Mouse (Mus musculus): ENCODE data around the gene Dynlt1a. TPM values are rescaled to one million over a fixed set of nuclear protein-coding genes. Genes with fewer than 3 reads are reported as not detected.
A peak's percentile ranks its signal among the peaks of the same experiment; 100 is the strongest.
"Not testable (repeated sequence)": the region's sequence is repeated elsewhere in the genome, so short reads cannot be mapped to it uniquely, and the experiment has no call there.

The Dynlt1a gene
- 47.5 and 54.2 TPM in 2 replicates for polyA plus RNA-seq (2015; fragmentation: Nextera tagmentation; extraction: Ambion mirVana)

- Histone ChIP-seq H3K27ac (replicated peaks) (peak within 1 kb of the TSS; percentile 79), H3K9ac (replicated peaks) (peak within 1 kb of the TSS; percentile 45; the same call in 1 of the 2 replicates), H3K4me3 (replicated peaks) (peak within 1 kb of the TSS; percentile 44), H3K4me2 (peak within 1 kb of the TSS; percentile 57)
- H3K27me3 ChIP-seq (replicated peaks); H3K9me3 ChIP-seq (replicated peaks); H3K4me1 ChIP-seq; H3K36me3 ChIP-seq: not testable (repeated sequence)
- WGBS = 10% methylated on average over 21 of the region's 23 CpGs
- peak; percentile 86 for ATAC-seq (ENCODE audit: low FRiP score)
Observed at GRCm38 (mm10) chr17:6317339-6317985, at the start of gene Dynlt1a. Dynlt1a (minus strand) TSS chr17:6317500.

- not testable (repeated sequence) for H3K9ac ChIP-seq (replicated peaks); ATAC-seq (ENCODE audit: low FRiP score); H3K36me3 ChIP-seq; H3K4me2 ChIP-seq; H3K4me1 ChIP-seq; H3K4me3 ChIP-seq (replicated peaks); H3K27ac ChIP-seq (replicated peaks); H3K9me3 ChIP-seq (replicated peaks); H3K27me3 ChIP-seq (replicated peaks)
- 90% methylated on average over 10 of the region's 10 CpGs for WGBS
Observed at GRCm38 (mm10) chr17:6355256-6355655, 38.0 kb upstream of the Dynlt1a start.

GRCm38 (mm10) chr17:6342606-6343294 lies 25.4 kb upstream of the Dynlt1a start:
- H3K4me1 ChIP-seq; H3K9me3 ChIP-seq (replicated peaks); ATAC-seq (ENCODE audit: low FRiP score); H3K36me3 ChIP-seq; H3K4me2 ChIP-seq; H3K4me3 ChIP-seq (replicated peaks); H3K9ac ChIP-seq (replicated peaks); H3K27ac ChIP-seq (replicated peaks); H3K27me3 ChIP-seq (replicated peaks): not testable (repeated sequence)
- WGBS = no CpG with 5 or more reads among the region's 12 CpGs

- WGBS = 78% methylated on average over 4 of the region's 4 CpGs
- not testable (repeated sequence) for H3K4me2 ChIP-seq; H3K27me3 ChIP-seq (replicated peaks); ATAC-seq (ENCODE audit: low FRiP score); H3K36me3 ChIP-seq; H3K27ac ChIP-seq (replicated peaks); H3K4me1 ChIP-seq; H3K9ac ChIP-seq (replicated peaks); H3K4me3 ChIP-seq (replicated peaks); H3K9me3 ChIP-seq (replicated peaks)
Observed at GRCm38 (mm10) chr17:6328997-6329396, 11.7 kb upstream of the Dynlt1a start.

GRCm38 (mm10) chr17:6327554-6327953 lies 10.3 kb upstream of the Dynlt1a start:
- ATAC-seq (ENCODE audit: low FRiP score) = not testable (repeated sequence)
- WGBS = 95% methylated on average over 7 of the region's 7 CpGs

GRCm38 (mm10) chr17:6325543-6325942 lies 8.2 kb upstream of the Dynlt1a start:
- 67% methylated on average over 6 of the region's 6 CpGs for WGBS
- not testable (repeated sequence) for H3K9me3 ChIP-seq (replicated peaks); H3K27ac ChIP-seq (replicated peaks); H3K27me3 ChIP-seq (replicated peaks); H3K4me2 ChIP-seq; H3K4me1 ChIP-seq; ATAC-seq (ENCODE audit: low FRiP score); H3K36me3 ChIP-seq; H3K9ac ChIP-seq (replicated peaks); H3K4me3 ChIP-seq (replicated peaks)

More at GRCm38 (mm10) chr17:6327554-6327953, 10.3 kb upstream of the Dynlt1a start:
- not testable (repeated sequence) for H3K36me3 ChIP-seq; H3K4me1 ChIP-seq; H3K4me3 ChIP-seq (replicated peaks); H3K27me3 ChIP-seq (replicated peaks); H3K27ac ChIP-seq (replicated peaks); H3K9me3 ChIP-seq (replicated peaks); H3K9ac ChIP-seq (replicated peaks); H3K4me2 ChIP-seq

GRCm38 (mm10) chr17:6325021-6325420 lies 7.7 kb upstream of the Dynlt1a start:
- 70% methylated on average over 10 of the region's 10 CpGs for WGBS
- not testable (repeated sequence) for H3K36me3 ChIP-seq; ATAC-seq (ENCODE audit: low FRiP score); H3K4me1 ChIP-seq; H3K9ac ChIP-seq (replicated peaks); H3K27me3 ChIP-seq (replicated peaks); H3K4me3 ChIP-seq (replicated peaks); H3K9me3 ChIP-seq (replicated peaks); H3K4me2 ChIP-seq; H3K27ac ChIP-seq (replicated peaks)

- not testable (repeated sequence) for H3K4me3 ChIP-seq (replicated peaks); H3K9me3 ChIP-seq (replicated peaks); H3K36me3 ChIP-seq; H3K27me3 ChIP-seq (replicated peaks); ATAC-seq (ENCODE audit: low FRiP score); H3K4me1 ChIP-seq; H3K9ac ChIP-seq (replicated peaks); H3K27ac ChIP-seq (replicated peaks); H3K4me2 ChIP-seq
- no CpG with 5 or more reads among the region's 10 CpGs for WGBS
Observed at GRCm38 (mm10) chr17:6321778-6322101, 4.4 kb upstream of the Dynlt1a start.

- peak; percentile 88 for ATAC-seq (ENCODE audit: low FRiP score)
- H3K9me3 ChIP-seq (replicated peaks); H3K36me3 ChIP-seq; H3K27me3 ChIP-seq (replicated peaks); H3K4me1 ChIP-seq; H3K9ac ChIP-seq (replicated peaks): not testable (repeated sequence)
- Histone ChIP-seq H3K4me2 (peak overlapping the region; percentile 48), H3K27ac (replicated peaks) (peak overlapping the region; percentile 41; the same call in 1 of the 2 replicates), H3K4me3 (replicated peaks) (peak overlapping the region; percentile 38)
- 2% methylated on average over 6 of the region's 60 CpGs for WGBS
Observed at GRCm38 (mm10) chr17:6321081-6321777, 3.9 kb upstream of the Dynlt1a start.

- H3K4me2 ChIP-seq = peak overlapping the region; percentile 57
- H3K9me3 ChIP-seq (replicated peaks); H3K27me3 ChIP-seq (replicated peaks); H3K36me3 ChIP-seq; H3K4me1 ChIP-seq: not testable (repeated sequence)
- peak; percentile 64 for ATAC-seq (ENCODE audit: low FRiP score)
- WGBS = 2% methylated on average over 38 of the region's 38 CpGs
- H3K27ac ChIP-seq (replicated peaks) = peak overlapping the region; percentile 79
- H3K9ac ChIP-seq (replicated peaks) = peak overlapping the region; percentile 45; the same call in 1 of the 2 replicates
- peak overlapping the region; percentile 44 for H3K4me3 ChIP-seq (replicated peaks)
Observed at GRCm38 (mm10) chr17:6316379-6317126, 747 bp downstream of the Dynlt1a start.

- H3K36me3 ChIP-seq; H3K9ac ChIP-seq (replicated peaks); ATAC-seq (ENCODE audit: low FRiP score); H3K27me3 ChIP-seq (replicated peaks); H3K4me3 ChIP-seq (replicated peaks); H3K27ac ChIP-seq (replicated peaks); H3K9me3 ChIP-seq (replicated peaks); H3K4me1 ChIP-seq: not testable (repeated sequence)
- WGBS = 29% methylated on average over 3 of the region's 4 CpGs
- peak overlapping the region; percentile 57 for H3K4me2 ChIP-seq
Observed at GRCm38 (mm10) chr17:6315706-6316105, 1.6 kb downstream of the Dynlt1a start.
